Mouse (Mus musculus) embryonic facial prominence, embryonic 14.5 days (tissue): ENCODE results near the gene Fam155a. TPM values are rescaled to one million over a fixed set of nuclear protein-coding genes. Genes with fewer than 3 reads are reported as not detected.

Experiments
- ATAC-seq: fragments of 200-750 bp; cut with Nextera tagmentation; 2 replicates; pipeline ENCODE4 v1.8.0; 2017; ENCODE audit warnings: low read depth, moderate number of reproducible peaks, moderate TSS enrichment
- DNase-seq: peaks from one replicate; pipeline ENCODE4 v3.0.0-alpha.2; 2015; ENCODE audit warnings: low spot score
- H3K27ac ChIP-seq: fragments of 300-500 bp; sonication (generic); replicated peaks from 2 replicates; pipeline ENCODE4 v1.5.1; 2014; ENCODE audit warnings: low read depth, mild to moderate bottlenecking, low read length, moderate library complexity
- H3K27me3 ChIP-seq: fragments of 300-500 bp; sonication (generic); replicated peaks from 2 replicates; pipeline ENCODE4 v1.6.1; 2014; ENCODE audit warnings: low read length; ENCODE audit not compliant: control insufficient read depth, insufficient read depth
- H3K36me3 ChIP-seq: fragments of 300-500 bp; sonication (generic); 2 replicates; pipeline ENCODE4 v1.6.1; 2014; ENCODE audit warnings: low read length, mixed read lengths; ENCODE audit not compliant: control insufficient read depth, insufficient read depth
- H3K4me1 ChIP-seq: fragments of 300-500 bp; sonication (generic); 2 replicates; pipeline ENCODE4 v1.6.1; 2014; ENCODE audit warnings: antibody characterized with exemption, low read length; ENCODE audit not compliant: control insufficient read depth, insufficient read depth
- H3K4me2 ChIP-seq: fragments of 300-500 bp; sonication (generic); 2 replicates; pipeline ENCODE4 v1.6.1; 2014; ENCODE audit warnings: low read depth, mild to moderate bottlenecking, low read length, moderate library complexity, mixed read lengths
- H3K4me3 ChIP-seq: fragments of 300-500 bp; sonication (generic); 2 replicates; pipeline ENCODE4 v1.5.1; 2014; ENCODE audit warnings: low read depth, mild to moderate bottlenecking, low read length
- H3K9ac ChIP-seq: fragments of 300-500 bp; sonication (generic); 2 replicates; pipeline ENCODE4 v1.6.1; 2014; ENCODE audit warnings: low read depth, mild to moderate bottlenecking, low read length, moderate library complexity, mixed read lengths
- H3K9me3 ChIP-seq: fragments of 300-500 bp; sonication (generic); 2 replicates; pipeline ENCODE4 v1.6.1; 2016; ENCODE audit warnings: low read length; ENCODE audit not compliant: control insufficient read depth
- WGBS: fragments of 180-500 bp; shearing (Covaris S2); extraction: QIAGEN DNeasy Blood & Tissue Kit; methylation state at CpG from one replicate; pipeline ENCODE4 v1.1.7; 2014; 5-methylcytosine and 5-hydroxymethylcytosine counted together
- polyA plus RNA-seq: library from polyadenylated mRNA; unstranded; fragments of >200 nt; fragmentation: Nextera tagmentation; extraction: Ambion mirVana; gene quantifications from 2 replicates; pipeline ENCODE4 v1.2.1, GENCODE M21; 2014

Gene Fam155a
- polyA plus RNA-seq, 1 experiment from 2014 or later, result 1.0 TPM

DNA sequence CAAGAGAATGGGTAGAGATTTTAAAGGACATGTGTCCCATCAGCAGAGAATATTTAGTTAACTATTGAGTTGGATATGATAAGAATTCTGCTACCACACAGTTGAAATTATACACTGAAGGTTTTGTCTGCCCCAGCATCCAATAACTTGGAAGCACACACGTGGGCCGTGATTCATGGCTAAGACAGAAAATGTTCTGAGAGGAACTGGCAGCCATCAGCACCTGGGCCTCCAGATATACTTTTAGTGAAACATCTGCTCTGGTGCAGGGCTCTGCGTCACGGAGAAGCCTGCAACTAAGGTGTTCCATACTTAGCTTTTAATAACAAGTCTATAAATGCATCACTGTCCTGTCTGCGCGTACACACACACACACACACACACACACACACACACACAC is 24.8 kb upstream of the Fam155a start:
- H3K27me3 ChIP-seq, result no peaks in the 10 kb centered on the region
- H3K9me3 ChIP-seq, result no peaks in the 10 kb centered on the region
- no peaks in the 10 kb centered on the region for H3K36me3 ChIP-seq
- H3K4me1 ChIP-seq, result no peaks in the 10 kb centered on the region
- 91% methylated on average over 6 of the region's 6 CpGs for WGBS
- ATAC-seq (no peak), DNase-seq (no peak)
- no peak overlapping the region for H3K4me3 ChIP-seq
- no peak overlapping the region for H3K27ac ChIP-seq
- H3K4me2 ChIP-seq, result no peak overlapping the region
- no peak overlapping the region for H3K9ac ChIP-seq

DNA sequence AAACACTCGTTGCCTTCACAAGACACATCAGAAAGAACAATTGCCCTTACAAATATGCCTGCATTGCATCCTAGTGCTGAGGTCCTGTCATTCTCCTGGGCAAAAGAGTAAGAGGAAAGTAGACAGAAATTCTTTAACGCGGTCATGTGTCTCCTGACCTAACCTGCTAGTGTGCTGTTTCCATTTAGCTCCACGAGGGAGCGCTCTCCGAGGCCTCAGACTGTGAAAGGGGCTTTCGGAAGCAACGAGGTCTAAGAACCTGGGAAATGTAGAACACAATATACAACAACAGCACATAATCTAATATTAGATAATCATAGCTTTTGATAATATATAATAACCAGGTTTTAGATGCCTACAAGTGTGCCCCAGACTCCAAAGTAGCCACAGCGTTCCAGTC is 22.4 kb upstream of the Fam155a start:
- ATAC-seq (no peak), DNase-seq (no peak)
- Histone ChIP-seq H3K9ac (no peak overlapping the region), H3K4me2 (no peak overlapping the region), H3K4me1 (no peaks in the 10 kb centered on the region), H3K9me3 (no peaks in the 10 kb centered on the region), H3K36me3 (no peaks in the 10 kb centered on the region), H3K27me3 (no peaks in the 10 kb centered on the region), H3K27ac (no peak overlapping the region), H3K4me3 (no peak overlapping the region)
- 54% methylated on average over 9 of the region's 9 CpGs for WGBS

DNA sequence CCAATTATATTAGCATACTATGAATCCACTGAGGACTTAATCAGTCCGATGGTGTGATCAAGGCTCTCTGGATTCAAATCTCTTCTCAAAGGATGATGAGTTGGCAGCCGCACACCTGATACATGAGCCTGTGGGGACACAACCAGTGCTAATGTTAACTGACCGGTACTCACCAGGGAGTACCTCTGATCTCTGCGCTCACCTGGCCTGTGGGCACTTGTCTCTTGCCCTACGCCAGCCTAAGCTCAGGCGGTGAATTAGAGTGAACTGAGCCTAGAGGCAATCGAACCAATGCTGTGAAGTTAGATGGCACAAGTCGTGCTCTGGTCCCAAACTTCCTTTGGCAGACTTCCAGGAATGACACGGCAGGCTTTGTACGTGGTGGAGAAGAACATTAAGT is 9.4 kb upstream of the Fam155a start:
- ATAC-seq (no peak), DNase-seq (no peak)
- no peaks in the 10 kb centered on the region for H3K4me1 ChIP-seq
- no peaks in the 10 kb centered on the region for H3K36me3 ChIP-seq
- no peaks in the 10 kb centered on the region for H3K9me3 ChIP-seq
- no peak overlapping the region for H3K27ac ChIP-seq
- no peak overlapping the region for H3K4me2 ChIP-seq
- H3K9ac ChIP-seq, result no peak overlapping the region
- no peak overlapping the region for H3K4me3 ChIP-seq
- H3K27me3 ChIP-seq, result no peaks in the 10 kb centered on the region
- WGBS, result 72% methylated on average over 10 of the region's 10 CpGs

DNA sequence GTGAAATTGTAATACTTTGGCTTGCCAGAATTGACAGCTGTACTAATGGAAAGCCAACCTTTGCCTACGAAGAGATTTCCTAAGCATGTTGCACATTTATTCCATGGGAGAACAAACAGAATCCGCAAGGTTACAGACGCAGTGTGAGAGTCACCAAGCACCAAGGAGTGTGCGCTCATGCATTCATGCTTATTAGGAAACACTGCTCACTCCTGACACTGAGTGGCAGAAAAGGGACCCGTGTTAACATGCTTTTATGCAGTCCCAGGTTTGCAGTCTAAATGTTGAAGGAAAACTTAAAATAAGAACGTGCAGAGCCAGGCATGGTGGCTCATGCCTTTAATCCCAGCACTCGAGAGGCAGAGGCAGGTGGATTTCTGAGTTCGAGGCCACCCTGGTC is 7.2 kb upstream of the Fam155a start:
- no peak for ATAC-seq
- no peaks in the 10 kb centered on the region for H3K4me1 ChIP-seq
- H3K4me2 ChIP-seq, result no peak overlapping the region
- no peak overlapping the region for H3K27ac ChIP-seq
- DNase-seq, result no peak
- peaks cover 12% of the 10 kb centered on the region for H3K27me3 ChIP-seq
- no peaks in the 10 kb centered on the region for H3K9me3 ChIP-seq
- WGBS, result 73% methylated on average over 8 of the region's 8 CpGs
- H3K4me3 ChIP-seq, result no peak overlapping the region
- no peaks in the 10 kb centered on the region for H3K36me3 ChIP-seq
- H3K9ac ChIP-seq, result no peak overlapping the region

DNA sequence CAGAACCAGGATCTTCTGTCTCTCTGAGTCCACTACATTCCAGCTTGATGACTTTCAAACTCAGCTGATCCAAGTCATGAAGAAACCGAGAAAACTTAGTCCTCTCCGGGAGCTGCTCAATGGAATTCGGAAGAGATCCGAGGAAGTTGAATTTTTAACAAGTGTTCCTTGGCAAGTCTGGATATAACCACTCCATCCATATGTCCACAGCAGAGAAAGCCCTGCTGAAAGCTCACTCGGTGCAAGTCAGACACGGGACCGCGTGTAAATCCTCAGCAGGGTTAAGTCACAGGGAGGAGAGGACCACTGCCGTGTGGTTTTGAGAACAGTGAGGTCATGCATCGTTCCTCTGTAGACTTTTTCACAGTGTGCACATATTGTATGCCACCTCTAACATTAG is 5.9 kb upstream of the Fam155a start:
- Histone ChIP-seq H3K27me3 (peaks cover 25% of the 10 kb centered on the region), H3K4me3 (no peak overlapping the region), H3K27ac (no peak overlapping the region), H3K9me3 (no peaks in the 10 kb centered on the region), H3K36me3 (no peaks in the 10 kb centered on the region), H3K9ac (no peak overlapping the region), H3K4me2 (no peak overlapping the region), H3K4me1 (no peaks in the 10 kb centered on the region)
- DNase-seq (no peak), ATAC-seq (no peak)
- WGBS, result 79% methylated on average over 10 of the region's 10 CpGs

DNA sequence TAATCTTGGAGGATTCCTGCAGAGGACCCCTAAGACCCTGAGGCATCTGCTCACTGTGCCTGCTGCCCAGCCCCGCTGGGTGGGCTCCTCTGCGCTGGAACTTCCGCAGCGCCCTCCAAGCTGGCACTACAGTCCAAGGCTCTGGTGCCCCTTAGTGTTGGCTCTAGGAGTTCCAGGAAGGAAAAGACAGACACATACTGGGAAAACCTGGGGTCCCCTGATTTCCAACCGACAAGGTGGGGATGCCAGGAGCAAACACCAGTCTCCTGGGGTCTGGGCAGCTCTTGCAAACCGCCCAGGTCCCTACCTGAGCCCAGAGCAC is 1.5 kb upstream of the Fam155a start:
- DNase-seq (no peak), ATAC-seq (no peak)
- Histone ChIP-seq H3K36me3 (no peaks in the 10 kb centered on the region), H3K4me2 (peak overlapping the region; percentile 81), H3K27me3 (peaks cover 54% of the 10 kb centered on the region), H3K27ac (no peak overlapping the region), H3K9ac (no peak overlapping the region), H3K9me3 (no peaks in the 10 kb centered on the region), H3K4me1 (0 out of 2 replicates have a peak, but pooled peaks cover 4% of the 10 kb centered on the region), H3K4me3 (peak overlapping the region; percentile 51)
- 5% methylated on average over 6 of the region's 6 CpGs for WGBS

DNA sequence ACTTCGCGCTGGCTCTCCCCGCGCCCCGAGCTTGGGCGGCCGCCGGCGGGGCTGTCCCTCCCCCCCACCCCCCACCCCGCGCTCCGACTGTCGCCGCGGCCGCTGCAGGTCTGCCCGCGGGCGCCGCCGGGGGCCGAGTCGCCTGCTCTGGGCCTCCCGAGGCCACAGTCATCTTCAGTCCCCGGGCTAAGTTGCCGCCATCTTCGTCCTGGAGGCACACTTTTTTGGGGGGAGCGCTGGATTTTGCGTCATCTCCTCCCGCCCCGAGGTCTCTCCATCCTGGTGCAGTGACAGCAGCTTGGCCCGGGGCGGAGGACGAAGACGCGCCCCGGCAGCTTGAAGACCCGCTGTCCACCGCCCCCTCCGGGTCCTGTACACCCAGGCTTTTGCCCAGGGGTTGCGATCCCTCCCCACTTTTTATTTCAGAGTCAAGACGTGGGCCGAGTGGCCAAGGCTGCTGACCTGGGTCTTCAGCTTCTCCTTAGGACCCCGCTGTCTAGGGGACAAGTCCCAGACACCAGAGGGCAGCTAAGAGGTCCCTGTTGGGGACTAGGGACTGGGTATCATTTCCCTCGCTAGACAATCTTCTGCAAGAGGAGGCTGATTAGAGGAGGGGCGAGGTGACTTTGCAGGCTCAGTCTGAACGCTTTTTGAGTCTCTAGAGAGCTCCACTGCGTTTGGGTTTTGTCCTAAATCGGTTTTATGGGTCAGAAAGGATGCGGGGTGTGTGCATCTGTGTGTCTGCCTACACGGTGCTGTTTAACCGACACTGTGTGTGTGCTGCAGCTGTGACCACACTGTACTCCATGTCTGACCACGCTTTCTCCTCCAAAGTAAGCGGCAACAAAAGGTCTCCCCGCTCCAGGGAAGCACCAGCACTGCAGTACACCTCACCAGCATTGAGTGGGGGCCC is 901 bp upstream of the Fam155a start:
- H3K27me3 ChIP-seq, result peaks cover 54% of the 10 kb centered on the region
- under 1% methylated on average over 36 of the region's 55 CpGs for WGBS
- 0 out of 2 replicates have a peak, but pooled peaks cover 4% of the 10 kb centered on the region for H3K4me1 ChIP-seq
- DNase-seq, result no peak
- ATAC-seq, result no peak
- H3K9me3 ChIP-seq, result no peaks in the 10 kb centered on the region
- H3K36me3 ChIP-seq, result no peaks in the 10 kb centered on the region
- peak overlapping the region; percentile 51 for H3K4me3 ChIP-seq
- H3K27ac ChIP-seq, result no peak overlapping the region
- peak overlapping the region; percentile 81 for H3K4me2 ChIP-seq
- peak overlapping the region; percentile 55 for H3K9ac ChIP-seq

DNA sequence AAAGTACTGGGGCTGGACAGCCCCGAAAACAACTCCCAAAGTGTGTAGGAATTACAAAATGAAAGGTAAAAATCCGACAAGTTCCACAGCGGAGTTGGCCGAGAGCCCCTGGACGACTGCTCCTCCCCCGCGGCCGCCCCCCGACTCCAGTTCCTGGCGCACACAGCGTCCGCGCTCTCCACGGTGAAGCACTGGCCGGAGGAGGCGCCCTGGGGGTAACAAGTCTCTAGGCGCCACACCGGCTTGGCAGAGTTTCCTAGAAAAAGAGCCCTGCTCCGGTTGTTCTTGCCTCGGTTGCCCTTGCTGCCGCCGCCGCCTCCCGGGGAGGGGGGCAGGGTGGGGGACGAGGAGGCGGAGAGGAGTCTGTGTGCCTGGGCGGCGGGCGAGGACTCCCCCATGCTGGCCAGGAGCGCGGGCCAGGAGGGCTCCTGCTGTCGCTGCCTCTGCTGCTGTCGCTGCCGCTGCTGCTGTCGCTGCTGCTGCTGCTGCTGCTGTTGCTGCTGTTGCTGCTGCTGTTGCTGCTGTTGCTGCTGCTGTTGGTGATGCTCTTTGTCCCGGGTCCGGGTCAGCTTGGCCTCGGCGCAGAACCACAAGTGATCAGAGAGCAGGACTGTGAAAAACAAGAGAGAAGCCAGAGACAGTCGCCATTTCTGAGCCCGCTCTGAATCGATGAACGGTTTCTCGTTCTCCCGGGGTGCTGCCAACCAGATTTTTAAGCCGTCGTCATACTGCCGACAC is 531 bp downstream of the Fam155a start:
- 1% methylated on average over 28 of the region's 48 CpGs for WGBS
- Histone ChIP-seq H3K27me3 (peaks cover 54% of the 10 kb centered on the region), H3K27ac (no peak overlapping the region), H3K9ac (peak overlapping the region; percentile 38; the same call in 1 of the 2 replicates), H3K36me3 (no peaks in the 10 kb centered on the region), H3K9me3 (no peaks in the 10 kb centered on the region), H3K4me2 (peak overlapping the region; percentile 81), H3K4me3 (peak overlapping the region; percentile 51), H3K4me1 (0 out of 2 replicates have a peak, but pooled peaks cover 4% of the 10 kb centered on the region)
- peak; percentile 24; the same call in 1 of the 2 replicates for ATAC-seq
- peak; percentile 11 for DNase-seq
